Mouse (Mus musculus) intestine, embryonic 15.5 days (tissue): ENCODE data around the gene Mgarp. TPM values are rescaled to one million over a fixed set of nuclear protein-coding genes. Genes with fewer than 3 reads are reported as not detected.
A peak's percentile ranks its signal among the peaks of the same experiment; 100 is the strongest.
"Not testable (repeated sequence)": the region's sequence is repeated elsewhere in the genome, so short reads cannot be mapped to it uniquely, and the experiment has no call there.

Experiments used
- ATAC-seq: fragments of 200-750 bp; cut with Nextera tagmentation; 2 replicates; pipeline ENCODE4 v1.8.0; 2017; ENCODE audit warnings: moderate TSS enrichment, moderate library complexity
- H3K27ac ChIP-seq: fragments of 300-500 bp; sonication (generic); 2 replicates; pipeline ENCODE4 v1.5.1; 2015; ENCODE audit warnings: mild to moderate bottlenecking, inconsistent platforms
- H3K27me3 ChIP-seq: fragments of 300-500 bp; sonication (generic); replicated peaks from 2 replicates; pipeline ENCODE4 v1.6.1; 2015; ENCODE audit warnings: inconsistent platforms
- H3K36me3 ChIP-seq: fragments of 300-500 bp; sonication (generic); 2 replicates; pipeline ENCODE4 v1.6.1; 2015; ENCODE audit warnings: inconsistent platforms
- H3K4me1 ChIP-seq: fragments of 300-500 bp; sonication (generic); replicated peaks from 2 replicates; pipeline ENCODE4 v1.6.1; 2015; ENCODE audit warnings: inconsistent platforms
- H3K4me2 ChIP-seq: fragments of 300-500 bp; sonication (generic); replicated peaks from 2 replicates; pipeline ENCODE4 v1.6.1; 2015; ENCODE audit warnings: mild to moderate bottlenecking, inconsistent platforms
- H3K4me3 ChIP-seq: fragments of 300-500 bp; sonication (generic); replicated peaks from 2 replicates; pipeline ENCODE4 v1.5.1; 2015; ENCODE audit warnings: inconsistent platforms
- H3K9ac ChIP-seq: fragments of 300-500 bp; sonication (generic); 2 replicates; pipeline ENCODE4 v1.6.1; 2015; ENCODE audit warnings: inconsistent platforms
- H3K9me3 ChIP-seq: fragments of 300-500 bp; sonication (generic); 2 replicates; pipeline ENCODE4 v1.6.1; 2016; ENCODE audit warnings: inconsistent platforms
- WGBS: fragments of 180-500 bp; shearing (Covaris S2); methylation state at CpG from one replicate; pipeline ENCODE4 v1.1.7; 2015; 5-methylcytosine and 5-hydroxymethylcytosine counted together
- polyA plus RNA-seq: library from polyadenylated mRNA; unstranded; fragments of >200 nt; fragmentation: Nextera tagmentation; extraction: Ambion mirVana; gene quantifications from 2 replicates; pipeline ENCODE4 v1.2.1, GENCODE M21; 2015

The Mgarp gene
- polyA plus RNA-seq, 1 experiment from 2014 or later: 4.0 TPM

DNA sequence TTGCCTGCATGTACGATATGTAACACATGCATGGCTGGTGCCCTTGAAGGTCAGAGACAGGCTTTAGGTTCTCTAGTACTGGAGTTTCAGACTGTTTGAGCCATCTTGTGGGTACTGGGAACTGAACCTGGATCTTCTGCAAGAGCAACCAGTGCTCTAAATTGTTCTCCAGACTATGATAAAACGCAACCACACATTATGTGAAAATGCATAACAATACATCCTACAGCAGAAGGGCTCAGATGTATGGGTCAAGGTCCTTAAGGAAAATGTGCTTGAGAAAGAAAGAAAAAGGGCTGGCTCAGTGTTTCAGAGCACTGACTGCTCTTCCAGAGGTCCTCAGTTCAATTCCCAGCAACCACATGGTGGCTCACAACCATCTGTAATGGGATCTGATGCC, 2.9 kb downstream of the Mgarp start:
- no peak for ATAC-seq
- peaks cover 4% of the 10 kb centered on the region; the same call in 1 of the 2 replicates for H3K4me1 ChIP-seq
- H3K4me3 ChIP-seq: no peak overlapping the region
- no peaks in the 10 kb centered on the region for H3K9me3 ChIP-seq
- no peak overlapping the region for H3K27ac ChIP-seq
- WGBS: 93% methylated on average over 2 of the region's 2 CpGs
- H3K36me3 ChIP-seq: no peaks in the 10 kb centered on the region
- H3K4me2 ChIP-seq: no peak overlapping the region
- no peaks in the 10 kb centered on the region for H3K27me3 ChIP-seq
- no peak overlapping the region for H3K9ac ChIP-seq

DNA sequence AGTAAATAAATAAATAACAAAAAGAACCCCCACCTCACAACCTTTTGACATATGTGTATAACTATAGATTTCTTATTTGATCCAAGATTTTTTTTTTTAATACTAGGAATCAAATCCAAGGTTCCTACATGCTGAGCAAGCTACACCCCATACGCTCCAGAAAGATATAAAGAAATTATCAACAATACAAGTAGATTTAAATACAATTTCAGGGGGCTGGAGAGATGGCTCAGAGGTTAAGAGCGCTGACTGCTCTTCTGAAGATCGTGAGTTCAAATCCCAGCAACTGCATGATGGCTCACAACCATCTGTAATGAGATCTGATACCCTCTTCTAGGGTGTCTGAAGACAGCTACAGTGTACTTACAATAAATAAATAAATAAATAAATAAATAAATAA, 3.5 kb downstream of the Mgarp start:
- not testable (repeated sequence) for H3K9me3 ChIP-seq, H3K36me3 ChIP-seq, H3K4me1 ChIP-seq, H3K4me3 ChIP-seq, H3K9ac ChIP-seq, H3K27me3 ChIP-seq, ATAC-seq, H3K4me2 ChIP-seq, H3K27ac ChIP-seq
- 95% methylated on average over 3 of the region's 3 CpGs for WGBS

DNA sequence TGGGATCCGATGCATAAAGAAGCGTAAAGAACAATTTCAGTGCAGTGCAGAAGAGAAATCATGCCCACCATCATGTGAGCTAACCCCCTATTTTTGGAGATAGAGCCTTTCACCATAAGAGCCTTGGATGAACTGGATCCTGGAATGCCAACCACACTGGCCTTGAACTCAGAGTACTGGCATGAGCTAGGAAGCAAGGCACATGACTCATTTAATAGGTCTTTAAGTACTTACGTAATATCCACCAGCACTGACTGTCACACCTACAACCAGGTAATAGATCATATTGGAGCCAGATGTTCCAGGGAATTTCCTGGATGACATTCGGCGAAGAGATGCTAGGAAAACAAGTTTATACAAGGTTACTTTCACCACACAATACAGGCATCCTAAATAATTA, 4.9 kb downstream of the Mgarp start:
- H3K9me3 ChIP-seq: no peaks in the 10 kb centered on the region
- 89% methylated on average over 5 of the region's 5 CpGs for WGBS
- H3K4me1 ChIP-seq: peaks cover 4% of the 10 kb centered on the region; the same call in 1 of the 2 replicates
- H3K27me3 ChIP-seq: no peaks in the 10 kb centered on the region
- no peak for ATAC-seq
- H3K36me3 ChIP-seq: no peaks in the 10 kb centered on the region
- H3K9ac ChIP-seq: no peak overlapping the region
- no peak overlapping the region for H3K4me3 ChIP-seq
- H3K27ac ChIP-seq: no peak overlapping the region
- no peak overlapping the region for H3K4me2 ChIP-seq

DNA sequence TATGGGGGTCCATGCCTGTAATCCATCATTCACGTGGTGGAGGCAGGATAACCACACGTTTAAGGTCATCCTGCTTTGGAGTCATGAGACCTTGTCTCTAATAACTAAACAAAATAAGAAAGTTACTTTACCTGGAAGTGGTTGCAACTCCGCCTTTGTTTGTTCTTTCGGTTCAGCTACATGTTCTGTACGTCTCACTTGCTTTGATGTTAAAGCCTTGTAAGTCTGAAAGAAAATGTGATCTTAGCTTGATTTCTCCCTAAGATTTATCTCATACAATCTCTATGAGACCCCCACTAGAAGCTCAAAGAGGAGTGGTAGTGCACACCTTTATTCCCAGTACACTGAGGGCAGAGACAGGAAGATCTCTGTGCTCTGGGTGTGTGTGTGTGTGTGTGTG, 5.4 kb downstream of the Mgarp start:
- Histone ChIP-seq H3K4me3 (no peak overlapping the region), H3K4me2 (no peak overlapping the region), H3K4me1 (peaks cover 4% of the 10 kb centered on the region; the same call in 1 of the 2 replicates), H3K36me3 (no peaks in the 10 kb centered on the region), H3K9ac (no peak overlapping the region), H3K9me3 (no peaks in the 10 kb centered on the region), H3K27me3 (no peaks in the 10 kb centered on the region), H3K27ac (no peak overlapping the region)
- ATAC-seq: no peak
- WGBS: 72% methylated on average over 5 of the region's 5 CpGs

DNA sequence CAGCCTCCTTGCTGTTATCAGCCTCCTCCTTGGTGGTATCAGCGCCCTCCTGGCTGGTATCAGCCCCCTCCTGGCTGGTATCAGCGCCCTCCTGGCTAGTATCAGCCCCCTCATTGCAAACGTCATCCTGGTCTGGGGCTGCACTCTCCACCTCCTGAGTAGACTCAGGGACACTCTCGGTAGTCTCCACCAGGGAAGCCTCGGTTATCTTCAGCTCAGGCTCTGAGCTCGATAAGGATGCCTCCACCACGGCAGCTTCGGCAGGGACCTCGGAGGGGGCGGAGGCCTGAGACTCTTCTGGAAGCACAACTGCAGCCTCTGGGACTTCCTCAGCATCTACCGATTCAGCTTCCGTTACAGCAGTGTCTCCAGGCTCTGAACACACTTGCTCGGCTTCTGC, 7.6 kb downstream of the Mgarp start:
- ATAC-seq: peak; percentile 73; the same call in 1 of the 2 replicates
- H3K4me3 ChIP-seq: no peak overlapping the region; the same call in 1 of the 2 replicates
- H3K4me2 ChIP-seq: peak overlapping the region; percentile 57
- no peaks in the 10 kb centered on the region for H3K27me3 ChIP-seq
- no peaks in the 10 kb centered on the region for H3K9me3 ChIP-seq
- H3K4me1 ChIP-seq: peaks cover 4% of the 10 kb centered on the region; the same call in 1 of the 2 replicates
- 3% methylated on average over 13 of the region's 13 CpGs for WGBS
- H3K9ac ChIP-seq: no peak overlapping the region; the same call in 1 of the 2 replicates
- H3K27ac ChIP-seq: no peak overlapping the region
- no peaks in the 10 kb centered on the region for H3K36me3 ChIP-seq

DNA sequence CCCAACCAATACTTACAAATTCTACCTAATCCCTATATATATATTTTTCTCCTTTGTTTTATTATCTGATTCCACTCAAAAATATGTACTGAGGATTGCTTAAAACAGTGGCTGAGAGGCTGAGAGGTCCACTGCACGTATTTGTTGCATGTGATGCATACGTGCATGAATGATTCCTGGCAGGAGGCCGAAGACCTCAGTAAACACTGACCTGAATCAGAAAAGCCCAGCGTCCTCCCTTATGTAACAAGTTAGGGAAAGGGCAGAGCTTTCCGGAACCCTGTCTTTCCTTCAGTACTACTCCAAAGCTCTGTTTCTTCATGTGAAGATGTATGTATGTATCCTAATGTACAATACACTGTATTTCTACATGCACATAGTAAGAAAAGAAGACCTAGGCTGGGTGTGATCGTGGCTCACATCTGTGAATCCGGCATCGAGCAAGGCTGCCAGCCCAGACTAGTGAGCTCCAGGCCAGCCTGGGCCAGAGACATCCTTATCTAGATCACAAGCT, 8.6 kb downstream of the Mgarp start:
- Histone ChIP-seq H3K27ac (no peak overlapping the region), H3K4me3 (no peak overlapping the region), H3K4me1 (peaks cover 4% of the 10 kb centered on the region; the same call in 1 of the 2 replicates), H3K27me3 (no peaks in the 10 kb centered on the region), H3K9me3 (no peaks in the 10 kb centered on the region), H3K4me2 (no peak overlapping the region), H3K36me3 (no peaks in the 10 kb centered on the region), H3K9ac (no peak overlapping the region)
- 72% methylated on average over 8 of the region's 8 CpGs for WGBS
- ATAC-seq: no peak

DNA sequence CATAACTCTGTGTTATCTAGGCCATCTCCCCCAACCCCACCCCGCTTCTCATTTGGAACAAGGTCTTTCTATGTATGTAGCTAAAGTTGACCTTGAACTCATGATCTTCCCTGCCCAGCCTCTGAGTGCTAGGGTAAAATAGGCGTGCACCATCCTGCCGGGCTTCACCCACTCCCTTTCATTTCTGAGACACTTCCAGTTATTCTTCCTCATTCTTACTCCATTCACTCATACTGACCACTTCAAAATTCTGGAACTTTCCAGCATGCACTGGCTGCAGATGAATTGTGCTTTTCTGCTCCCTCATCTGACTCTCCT, 9.4 kb downstream of the Mgarp start:
- 75% methylated on average over 3 of the region's 3 CpGs for WGBS
- no peaks in the 10 kb centered on the region for H3K36me3 ChIP-seq

DNA sequence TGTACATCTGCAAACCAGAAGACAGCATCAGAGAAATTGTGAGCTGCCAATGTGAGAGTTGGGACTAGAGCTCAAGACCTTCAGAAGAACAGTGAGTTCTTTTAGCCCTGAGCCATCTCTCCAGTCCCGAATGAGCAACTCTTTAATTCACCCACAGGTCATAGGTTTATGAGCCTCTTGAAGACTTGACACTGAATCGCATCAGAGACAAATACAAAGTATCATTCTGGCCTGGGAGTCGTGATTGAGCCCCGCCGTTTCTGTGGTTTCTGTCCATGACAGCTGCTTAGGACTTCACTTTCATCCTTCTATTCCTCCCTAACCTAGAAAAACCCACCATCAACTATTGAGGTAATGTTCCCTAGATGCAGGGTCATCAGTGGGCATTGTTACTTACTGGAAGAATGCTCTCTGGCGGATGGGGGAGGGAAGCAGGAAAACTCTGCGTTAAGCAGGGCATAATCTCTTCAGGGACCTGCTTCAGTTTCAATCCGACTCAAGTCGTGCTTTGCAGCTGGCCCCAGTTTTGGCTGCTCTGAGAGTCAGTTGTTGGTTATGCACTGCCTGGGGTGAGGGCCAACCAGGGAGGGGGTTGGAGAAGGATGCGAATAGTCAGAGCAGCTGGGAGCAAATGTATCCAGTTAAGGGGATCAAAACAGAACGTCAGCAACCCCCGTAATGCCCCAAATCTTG, 10.0 kb downstream of the Mgarp start:
- Histone ChIP-seq H3K4me2 (no peak overlapping the region), H3K27me3 (no peaks in the 10 kb centered on the region), H3K4me1 (peaks cover 4% of the 10 kb centered on the region; the same call in 1 of the 2 replicates), H3K36me3 (no peaks in the 10 kb centered on the region), H3K27ac (no peak overlapping the region), H3K4me3 (no peak overlapping the region), H3K9ac (no peak overlapping the region), H3K9me3 (no peaks in the 10 kb centered on the region)
- ATAC-seq: no peak
- WGBS: 50% methylated on average over 12 of the region's 12 CpGs

More for the DNA sequence above, 9.4 kb downstream of the Mgarp start:
- Histone ChIP-seq H3K9me3 (no peaks in the 10 kb centered on the region), H3K4me2 (no peak overlapping the region), H3K27me3 (no peaks in the 10 kb centered on the region), H3K4me3 (no peak overlapping the region), H3K9ac (no peak overlapping the region), H3K4me1 (peaks cover 4% of the 10 kb centered on the region; the same call in 1 of the 2 replicates), H3K27ac (no peak overlapping the region)
- no peak for ATAC-seq

DNA sequence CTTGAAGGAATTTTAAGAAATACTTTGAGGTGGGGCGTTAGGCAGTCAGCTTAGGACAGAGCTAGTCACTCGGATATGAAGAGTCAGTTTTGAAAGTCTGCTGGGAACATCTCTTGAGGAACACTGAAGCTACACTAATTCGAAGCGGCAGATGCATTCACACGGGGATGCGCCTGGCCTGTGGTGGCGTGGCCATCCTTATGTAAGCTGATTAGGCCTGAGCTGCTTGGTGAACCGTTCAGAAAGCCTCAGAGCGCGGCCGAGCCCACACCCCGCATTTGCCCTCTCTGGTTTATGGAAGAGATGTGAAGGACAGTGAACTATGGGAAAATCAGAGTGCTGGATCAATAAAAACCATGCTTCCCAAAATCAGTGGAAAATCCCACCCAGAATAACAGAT, 13.1 kb downstream of the Mgarp start:
- H3K4me1 ChIP-seq: peaks cover 4% of the 10 kb centered on the region; the same call in 1 of the 2 replicates
- H3K27me3 ChIP-seq: no peaks in the 10 kb centered on the region
- no peak overlapping the region for H3K27ac ChIP-seq
- WGBS: 83% methylated on average over 12 of the region's 12 CpGs
- no peak for ATAC-seq
- H3K9ac ChIP-seq: no peak overlapping the region
- H3K9me3 ChIP-seq: no peaks in the 10 kb centered on the region
- no peak overlapping the region for H3K4me2 ChIP-seq
- H3K4me3 ChIP-seq: no peak overlapping the region
- H3K36me3 ChIP-seq: no peaks in the 10 kb centered on the region

DNA sequence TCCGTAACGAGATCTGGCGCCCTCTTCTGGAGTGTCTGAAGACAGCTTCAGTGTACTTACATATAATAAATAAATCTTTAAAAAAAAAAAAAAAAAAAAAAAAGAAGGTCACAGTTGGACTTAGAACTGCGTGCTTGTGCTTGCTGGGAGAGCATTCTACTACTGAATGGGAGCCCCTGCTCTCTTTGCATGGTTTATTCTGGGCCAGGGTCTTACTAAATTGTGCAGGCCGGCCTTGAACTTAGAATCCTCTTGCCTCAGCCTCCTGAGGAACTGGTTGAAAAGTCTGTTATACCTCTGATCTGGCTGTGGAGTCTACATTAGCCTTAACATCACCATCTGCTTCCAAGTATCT, 15.9 kb downstream of the Mgarp start:
- H3K36me3 ChIP-seq: no peaks in the 10 kb centered on the region
- no peak overlapping the region for H3K4me3 ChIP-seq
- no peak overlapping the region for H3K4me2 ChIP-seq
- no peak for ATAC-seq
- WGBS: 72% methylated on average over 3 of the region's 5 CpGs
- peaks cover 5% of the 10 kb centered on the region; the same call in 1 of the 2 replicates for H3K4me1 ChIP-seq
- H3K9ac ChIP-seq: no peak overlapping the region
- no peak overlapping the region for H3K27ac ChIP-seq
- no peaks in the 10 kb centered on the region for H3K27me3 ChIP-seq
- H3K9me3 ChIP-seq: no peaks in the 10 kb centered on the region

DNA sequence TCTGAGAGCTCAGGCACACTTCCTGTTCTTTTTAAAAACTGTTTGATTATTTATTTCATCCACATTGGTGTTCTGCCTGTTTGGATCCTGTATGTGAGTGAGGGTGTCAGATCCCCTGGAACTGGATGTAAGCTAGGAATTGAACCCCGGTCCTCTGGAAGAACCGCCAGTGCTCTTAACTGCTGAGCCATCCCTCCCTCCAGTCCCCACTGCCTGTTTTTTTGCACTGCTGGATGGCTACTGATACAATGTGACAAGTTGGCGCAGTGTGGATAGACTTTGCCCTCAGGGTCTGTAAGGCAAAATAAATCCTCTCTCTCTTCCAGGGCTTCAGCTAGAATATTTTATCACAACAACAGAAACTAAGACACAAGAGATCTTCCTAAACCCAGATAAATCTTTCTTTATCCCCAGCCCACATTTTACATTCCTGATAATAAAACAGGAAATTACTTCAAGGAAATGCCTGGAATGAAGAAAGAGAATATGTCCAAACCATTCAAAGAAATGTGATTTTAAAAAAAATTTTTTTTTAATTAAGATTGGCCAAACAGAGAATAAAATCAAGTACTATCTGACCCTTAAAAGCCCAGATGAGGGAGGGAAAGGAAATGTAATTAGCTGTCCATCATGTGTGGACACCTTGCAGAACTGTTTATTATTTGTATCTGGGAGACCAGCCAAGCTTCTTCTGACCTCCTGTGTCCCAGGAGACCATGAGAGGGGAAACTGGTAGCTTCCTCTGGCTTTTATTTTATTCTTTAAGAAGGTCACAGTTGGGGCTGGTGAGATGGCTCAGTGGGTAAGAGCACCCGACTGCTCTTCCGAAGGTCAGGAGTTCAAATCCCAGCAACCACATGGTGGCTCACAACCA, 16.5 kb downstream of the Mgarp start:
- WGBS: 68% methylated on average over 5 of the region's 5 CpGs
- Histone ChIP-seq H3K4me1 (peaks cover 5% of the 10 kb centered on the region; the same call in 1 of the 2 replicates), H3K27me3 (no peaks in the 10 kb centered on the region), H3K9ac (no peak overlapping the region), H3K9me3 (no peaks in the 10 kb centered on the region), H3K36me3 (no peaks in the 10 kb centered on the region), H3K27ac (no peak overlapping the region), H3K4me2 (no peak overlapping the region), H3K4me3 (no peak overlapping the region)
- no peak for ATAC-seq

DNA sequence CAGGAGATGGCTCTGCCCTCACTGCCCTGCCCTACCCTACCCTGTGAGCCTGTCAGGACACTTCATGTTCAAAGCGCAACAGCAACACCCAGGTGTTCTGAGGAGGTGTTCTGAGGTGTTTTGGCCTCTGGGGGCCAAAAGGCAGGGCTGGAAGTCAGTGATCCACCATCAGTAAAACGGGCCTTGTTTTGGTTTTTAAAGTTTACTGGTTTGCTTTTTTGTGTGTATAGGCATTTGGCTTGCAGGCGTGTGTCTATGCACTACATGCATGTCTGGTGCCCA, 17.9 kb downstream of the Mgarp start:
- no peak overlapping the region for H3K27ac ChIP-seq
- H3K27me3 ChIP-seq: no peaks in the 10 kb centered on the region
- H3K36me3 ChIP-seq: no peaks in the 10 kb centered on the region
- H3K9ac ChIP-seq: no peak overlapping the region
- H3K4me3 ChIP-seq: peak overlapping the region; percentile 28
- WGBS: 82% methylated on average over 3 of the region's 3 CpGs
- peaks cover 5% of the 10 kb centered on the region; the same call in 1 of the 2 replicates for H3K4me1 ChIP-seq
- H3K4me2 ChIP-seq: peak overlapping the region; percentile 58
- no peak for ATAC-seq
- no peaks in the 10 kb centered on the region for H3K9me3 ChIP-seq
